Mouse (Mus musculus) kidney, adult 2 months (tissue): ENCODE data around the gene Nxph2.
"Not testable (repeated sequence)": the region's sequence is repeated elsewhere in the genome, so short reads cannot be mapped to it uniquely, and the experiment has no call there.

Experiments
- CTCF ChIP-seq: fragments of 200-500 bp; conservative IDR thresholded peaks from 2 replicates; pipeline ENCODE4 v1.5.1; 2011; ENCODE audit warnings: low read depth, mild to moderate bottlenecking, control low read depth, low read length, moderate library complexity, mixed read lengths; ENCODE audit not compliant: insufficient read depth, insufficient read length
- POLR2A ChIP-seq: fragments of 200-500 bp; IDR thresholded peaks from one replicate; pipeline ENCODE4 v1.6.1; 2011; ENCODE audit warnings: low read depth, low read length, control low read depth

GRCm38 (mm10) chr2:23290991-23291390 is 30.1 kb upstream of the Nxph2 start:
- TF ChIP-seq CTCF, POLR2A: not testable (repeated sequence)
